Mouse (Mus musculus) midbrain, embryonic 15.5 days (tissue): Measurements from ENCODE around the gene Hoxb4. TPM values are rescaled to one million over a fixed set of nuclear protein-coding genes. Genes with fewer than 3 reads are reported as not detected.
A peak's percentile ranks its signal among the peaks of the same experiment; 100 is the strongest.

Source experiments
- ATAC-seq: fragments of 200-750 bp; cut with Nextera tagmentation; replicated peaks from 2 replicates; pipeline ENCODE4 v1.8.0; 2017; ENCODE audit warnings: moderate TSS enrichment
- H3K27ac ChIP-seq: fragments of 300-500 bp; sonication (generic); 2 replicates; pipeline ENCODE4 v1.5.1; 2015; ENCODE audit warnings: mild to moderate bottlenecking, inconsistent platforms
- H3K27me3 ChIP-seq: fragments of 300-500 bp; sonication (generic); replicated peaks from 2 replicates; pipeline ENCODE4 v1.6.1; 2015; ENCODE audit warnings: inconsistent platforms
- H3K36me3 ChIP-seq: fragments of 300-500 bp; sonication (generic); replicated peaks from 2 replicates; pipeline ENCODE4 v1.6.1; 2015; ENCODE audit warnings: inconsistent platforms
- H3K4me1 ChIP-seq: fragments of 300-500 bp; sonication (generic); 2 replicates; pipeline ENCODE4 v1.6.1; 2015; ENCODE audit warnings: inconsistent platforms
- H3K4me2 ChIP-seq: fragments of 300-500 bp; sonication (generic); 2 replicates; pipeline ENCODE4 v1.6.1; 2015; ENCODE audit warnings: inconsistent platforms, mild to moderate bottlenecking, moderate library complexity
- H3K4me3 ChIP-seq: fragments of 300-500 bp; sonication (generic); 2 replicates; pipeline ENCODE4 v1.5.1; 2015; ENCODE audit warnings: mild to moderate bottlenecking, inconsistent platforms
- H3K9ac ChIP-seq: fragments of 300-500 bp; sonication (generic); 2 replicates; pipeline ENCODE4 v1.6.1; 2015; ENCODE audit warnings: mild to moderate bottlenecking, inconsistent platforms
- H3K9me3 ChIP-seq: fragments of 300-500 bp; sonication (generic); 2 replicates; pipeline ENCODE4 v1.6.1; 2016; ENCODE audit warnings: inconsistent platforms
- WGBS: fragments of 180-500 bp; shearing (Covaris S2); methylation state at CpG from one replicate; pipeline ENCODE4 v1.1.7; 2015; ENCODE audit warnings: mixed read lengths; 5-methylcytosine and 5-hydroxymethylcytosine counted together
- polyA plus RNA-seq: library from polyadenylated mRNA; unstranded; fragments of >200 nt; fragmentation: Nextera tagmentation; extraction: Ambion mirVana; gene quantifications from 2 replicates; pipeline ENCODE4 v1.2.1, GENCODE M21; 2015

Hoxb4 gene
- polyA plus RNA-seq, 1 experiment from 2014 or later = not detected

DNA sequence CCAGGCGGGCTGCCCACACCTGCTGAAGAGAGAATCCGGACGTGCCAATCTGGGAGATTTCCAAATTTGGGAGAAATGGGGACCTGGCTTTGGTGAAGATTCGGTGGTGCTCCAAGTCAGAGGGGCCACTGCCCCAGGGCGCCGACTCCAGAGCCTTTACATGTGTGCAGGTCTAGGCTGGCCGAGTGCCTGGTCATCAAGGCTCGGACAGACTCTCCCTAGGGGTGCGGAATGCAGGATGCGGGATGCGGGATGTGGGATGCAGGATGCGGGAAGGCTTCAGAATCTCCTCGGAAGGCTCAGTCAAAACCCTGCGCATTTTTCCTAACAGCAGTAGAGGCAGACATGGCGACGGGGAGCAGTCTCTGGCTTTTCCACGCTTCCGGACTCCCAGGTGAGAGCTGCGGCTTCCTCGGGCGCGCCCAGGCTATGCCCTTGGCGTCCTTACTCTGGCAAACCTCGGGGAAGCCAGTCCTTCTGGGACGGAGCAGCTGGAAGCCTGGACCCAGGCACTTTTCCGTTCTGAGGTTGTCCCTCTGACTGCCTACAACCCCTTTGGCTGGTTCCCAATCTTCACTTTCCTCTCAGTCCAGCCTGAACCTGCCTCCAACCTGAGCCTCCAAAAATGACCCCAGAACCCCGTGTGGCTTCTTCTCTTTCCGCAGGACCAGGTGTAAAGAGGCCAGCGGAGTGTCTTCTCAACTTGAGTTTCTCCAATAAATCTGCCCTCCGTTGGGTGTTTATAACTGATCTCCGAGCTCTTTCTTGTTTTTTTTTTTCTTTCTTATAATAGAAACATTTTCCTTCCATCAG is 38.4 kb upstream of the Hoxb4 start:
- no peaks in the 10 kb centered on the region for H3K36me3 ChIP-seq
- no peaks in the 10 kb centered on the region for H3K9me3 ChIP-seq
- no peak for ATAC-seq
- H3K4me1 ChIP-seq = peaks cover 6% of the 10 kb centered on the region; the same call in 1 of the 2 replicates
- no peak overlapping the region for H3K27ac ChIP-seq
- peaks cover 96% of the 10 kb centered on the region for H3K27me3 ChIP-seq
- H3K4me2 ChIP-seq = no peak overlapping the region
- 2% methylated on average over 31 of the region's 31 CpGs for WGBS
- no peak overlapping the region for H3K9ac ChIP-seq
- H3K4me3 ChIP-seq = no peak overlapping the region

DNA sequence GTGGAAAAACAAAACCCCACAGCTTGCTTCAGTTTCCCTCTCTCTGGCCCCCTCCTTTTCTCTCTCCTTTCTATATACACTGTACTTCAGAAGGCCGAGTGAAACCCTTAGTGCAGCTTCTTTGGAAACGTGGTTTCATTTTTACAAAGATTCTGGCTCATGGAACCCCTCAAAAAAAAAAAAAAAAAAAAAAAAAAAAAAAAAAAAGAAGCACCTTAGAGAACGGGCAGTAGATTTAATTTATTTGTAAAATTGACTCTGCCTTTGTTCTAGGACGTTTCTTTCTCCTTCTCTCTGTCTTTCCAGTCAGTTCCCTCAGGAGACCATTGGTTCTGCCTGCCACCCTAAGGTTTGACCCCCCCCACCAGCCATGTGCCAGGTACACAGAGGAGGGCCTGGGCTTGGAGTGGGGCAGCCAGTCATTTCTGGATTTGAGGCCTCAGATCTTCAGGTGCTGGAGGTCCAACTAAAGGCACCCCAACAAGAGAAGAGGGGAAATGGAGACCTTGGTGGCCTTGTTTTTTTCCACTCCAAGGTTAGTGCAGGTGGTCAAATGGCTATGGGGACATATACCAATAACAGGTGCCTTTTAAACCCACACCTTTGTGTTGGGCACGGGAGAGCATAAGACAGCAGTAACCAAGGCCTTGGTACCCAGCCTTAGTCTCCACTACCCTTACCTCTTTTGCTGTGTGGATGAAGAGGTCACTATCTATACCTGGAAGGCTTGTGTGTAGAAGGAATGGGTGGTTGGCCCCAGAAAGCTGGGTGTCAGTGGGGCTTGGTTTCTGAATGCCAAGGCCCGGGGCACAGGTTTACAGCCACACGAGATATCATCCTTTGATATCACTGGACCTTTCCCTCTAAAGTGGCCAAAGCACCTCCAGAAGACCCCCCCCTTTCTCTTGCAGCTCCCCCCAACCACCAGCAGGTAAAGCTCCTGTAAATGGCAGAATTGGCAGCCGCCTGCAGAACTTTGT is 37.4 kb upstream of the Hoxb4 start:
- ATAC-seq = no peak
- no peak overlapping the region for H3K4me3 ChIP-seq
- H3K4me2 ChIP-seq = no peak overlapping the region

DNA sequence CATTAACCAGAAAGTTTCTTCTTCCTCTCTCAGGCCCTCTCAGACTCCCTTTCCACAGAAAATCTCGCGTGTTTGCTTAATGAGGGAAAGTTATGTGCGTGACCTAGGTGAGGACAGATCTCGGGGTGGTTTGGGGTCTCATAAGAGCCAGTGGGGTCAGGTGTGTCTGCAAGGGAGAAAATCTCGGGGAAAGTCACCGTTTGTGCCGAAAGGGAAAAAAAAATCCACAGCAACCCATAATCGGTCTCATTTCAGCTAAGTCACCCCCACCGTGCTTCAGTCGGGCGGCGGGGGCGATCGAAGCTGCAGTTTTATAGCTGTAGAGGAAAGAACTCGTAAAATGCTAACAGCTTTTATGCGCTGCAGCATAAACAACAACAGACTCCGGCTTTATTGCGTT is 36.7 kb upstream of the Hoxb4 start:
- no peak overlapping the region for H3K27ac ChIP-seq
- no peak overlapping the region for H3K4me3 ChIP-seq
- no peak overlapping the region for H3K9ac ChIP-seq
- peaks cover 94% of the 10 kb centered on the region for H3K27me3 ChIP-seq
- no peak for ATAC-seq
- no peak overlapping the region for H3K4me2 ChIP-seq
- H3K9me3 ChIP-seq = no peaks in the 10 kb centered on the region
- 5% methylated on average over 18 of the region's 18 CpGs for WGBS
- H3K4me1 ChIP-seq = peaks cover 6% of the 10 kb centered on the region; the same call in 1 of the 2 replicates
- H3K36me3 ChIP-seq = no peaks in the 10 kb centered on the region

More for the DNA sequence above, 37.4 kb upstream of the Hoxb4 start:
- H3K27me3 ChIP-seq = peaks cover 94% of the 10 kb centered on the region
- 7% methylated on average over 8 of the region's 8 CpGs for WGBS
- no peaks in the 10 kb centered on the region for H3K9me3 ChIP-seq
- H3K36me3 ChIP-seq = no peaks in the 10 kb centered on the region
- H3K4me1 ChIP-seq = peaks cover 6% of the 10 kb centered on the region; the same call in 1 of the 2 replicates
- H3K27ac ChIP-seq = no peak overlapping the region
- H3K9ac ChIP-seq = no peak overlapping the region

DNA sequence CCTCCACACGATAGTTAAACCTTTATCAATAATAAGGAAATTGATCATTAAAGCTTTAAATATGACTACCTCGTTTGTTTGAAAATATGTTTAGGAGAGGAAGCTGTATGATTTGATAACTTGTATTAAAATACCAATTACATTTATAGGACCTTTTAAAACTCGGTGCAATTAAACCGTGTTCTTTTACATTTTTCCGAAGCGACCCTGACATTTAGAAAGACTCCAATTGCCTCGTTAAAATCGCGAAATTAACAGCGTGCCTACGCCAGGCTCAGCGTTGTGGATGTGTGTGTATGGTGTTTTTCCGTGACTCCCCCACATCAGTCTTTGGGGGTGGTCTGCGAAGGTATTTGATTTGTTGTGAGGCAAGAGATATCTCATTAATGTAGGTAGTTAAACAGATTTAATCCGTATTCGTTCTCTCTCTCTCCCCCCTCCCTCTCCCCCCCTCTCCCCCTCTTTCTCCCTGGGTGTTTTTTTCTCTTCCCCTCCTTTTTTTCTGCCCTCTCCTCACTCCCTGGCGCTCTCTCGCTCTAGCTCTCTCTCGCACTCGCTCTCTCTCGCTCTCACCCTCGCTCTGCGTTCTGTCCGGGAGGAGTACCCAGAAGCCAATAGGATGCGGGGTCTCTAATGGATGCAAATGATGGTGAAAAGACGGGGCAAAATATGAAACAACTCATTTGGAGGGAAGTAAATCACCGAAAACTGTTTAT is 36.1 kb upstream of the Hoxb4 start, which contains the start of gene Hoxb8:
Gene Hoxb8 (plus strand): TSS at position 51 of the 716 bp plus-strand sequence.
- Histone ChIP-seq H3K4me3 (no peak within 1 kb of the TSS), H3K4me1 (peaks cover 6% of the 10 kb centered on the region; the same call in 1 of the 2 replicates), H3K4me2 (no peak within 1 kb of the TSS), H3K27me3 (peaks cover 94% of the 10 kb centered on the region), H3K9ac (no peak within 1 kb of the TSS), H3K27ac (no peak within 1 kb of the TSS), H3K36me3 (no peaks in the 10 kb centered on the region), H3K9me3 (no peaks in the 10 kb centered on the region)
- 2% methylated on average over 27 of the region's 27 CpGs for WGBS
- no peak for ATAC-seq

DNA sequence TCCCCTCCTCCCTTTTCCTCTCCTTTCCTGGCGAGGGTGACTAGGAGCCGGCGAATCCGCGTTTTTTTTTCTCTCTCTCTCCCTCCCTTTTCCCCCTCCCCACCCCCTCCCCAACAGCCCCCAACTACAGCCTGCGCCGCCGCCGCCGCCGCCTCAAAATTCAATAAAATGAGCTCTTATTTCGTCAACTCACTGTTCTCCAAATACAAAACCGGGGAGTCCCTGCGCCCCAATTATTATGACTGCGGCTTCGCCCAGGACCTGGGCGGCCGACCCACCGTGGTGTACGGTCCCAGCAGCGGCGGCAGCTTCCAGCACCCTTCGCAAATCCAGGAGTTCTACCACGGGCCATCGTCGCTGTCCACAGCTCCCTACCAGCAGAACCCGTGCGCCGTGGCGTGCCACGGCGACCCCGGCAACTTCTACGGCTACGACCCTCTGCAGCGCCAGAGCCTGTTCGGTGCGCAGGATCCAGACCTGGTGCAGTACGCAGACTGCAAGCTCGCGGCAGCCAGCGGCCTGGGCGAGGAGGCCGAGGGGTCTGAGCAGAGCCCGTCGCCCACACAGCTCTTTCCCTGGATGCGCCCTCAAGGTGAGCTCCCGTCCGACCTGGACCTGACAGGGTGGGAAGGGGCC is 35.2 kb upstream of the Hoxb4 start:
- no peak overlapping the region for H3K4me3 ChIP-seq
- under 1% methylated on average over 46 of the region's 49 CpGs for WGBS
- no peaks in the 10 kb centered on the region for H3K36me3 ChIP-seq
- H3K9ac ChIP-seq = no peak overlapping the region
- no peak overlapping the region for H3K4me2 ChIP-seq
- ATAC-seq = no peak
- peaks cover 6% of the 10 kb centered on the region; the same call in 1 of the 2 replicates for H3K4me1 ChIP-seq
- peaks cover 94% of the 10 kb centered on the region for H3K27me3 ChIP-seq
- no peaks in the 10 kb centered on the region for H3K9me3 ChIP-seq
- no peak overlapping the region for H3K27ac ChIP-seq

DNA sequence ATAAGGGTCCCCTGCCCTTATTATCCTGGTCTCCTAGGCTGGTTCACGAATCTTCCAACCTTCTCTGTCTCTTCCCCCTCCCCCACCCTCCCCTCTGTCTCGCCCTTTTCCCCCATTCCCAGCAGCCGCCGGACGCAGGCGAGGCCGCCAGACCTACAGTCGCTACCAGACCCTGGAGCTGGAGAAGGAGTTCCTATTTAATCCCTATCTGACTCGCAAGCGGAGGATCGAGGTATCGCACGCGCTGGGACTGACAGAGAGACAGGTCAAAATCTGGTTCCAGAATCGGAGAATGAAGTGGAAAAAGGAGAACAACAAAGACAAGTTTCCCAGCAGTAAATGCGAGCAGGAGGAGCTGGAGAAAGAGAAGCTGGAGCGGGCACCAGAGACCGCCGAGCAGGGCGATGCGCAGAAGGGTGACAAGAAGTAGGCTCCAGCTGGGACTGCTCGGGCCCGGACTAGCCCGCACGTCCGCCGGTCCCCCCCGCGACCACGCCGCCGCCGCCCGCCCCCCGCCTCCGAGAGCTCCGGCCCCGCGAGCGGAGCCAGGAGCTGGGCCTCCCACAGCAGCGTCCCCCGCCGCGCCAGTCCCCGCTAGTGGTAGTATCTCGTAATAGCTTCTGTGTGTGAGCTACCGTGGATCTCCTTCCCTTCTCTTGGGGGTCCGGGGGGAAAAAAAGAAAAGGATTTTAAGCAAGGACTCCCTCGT is 33.9 kb upstream of the Hoxb4 start:
- no peaks in the 10 kb centered on the region for H3K36me3 ChIP-seq
- no peaks in the 10 kb centered on the region for H3K9me3 ChIP-seq
- no peak for ATAC-seq
- 0 out of 2 replicates have a peak overlapping the region, but pooled peaks have one; percentile 14 for H3K4me3 ChIP-seq
- H3K27ac ChIP-seq = no peak overlapping the region
- H3K4me2 ChIP-seq = peak overlapping the region; percentile 42
- H3K4me1 ChIP-seq = peaks cover 6% of the 10 kb centered on the region; the same call in 1 of the 2 replicates
- WGBS = under 1% methylated on average over 49 of the region's 49 CpGs
- H3K27me3 ChIP-seq = peaks cover 93% of the 10 kb centered on the region
- no peak overlapping the region for H3K9ac ChIP-seq

DNA sequence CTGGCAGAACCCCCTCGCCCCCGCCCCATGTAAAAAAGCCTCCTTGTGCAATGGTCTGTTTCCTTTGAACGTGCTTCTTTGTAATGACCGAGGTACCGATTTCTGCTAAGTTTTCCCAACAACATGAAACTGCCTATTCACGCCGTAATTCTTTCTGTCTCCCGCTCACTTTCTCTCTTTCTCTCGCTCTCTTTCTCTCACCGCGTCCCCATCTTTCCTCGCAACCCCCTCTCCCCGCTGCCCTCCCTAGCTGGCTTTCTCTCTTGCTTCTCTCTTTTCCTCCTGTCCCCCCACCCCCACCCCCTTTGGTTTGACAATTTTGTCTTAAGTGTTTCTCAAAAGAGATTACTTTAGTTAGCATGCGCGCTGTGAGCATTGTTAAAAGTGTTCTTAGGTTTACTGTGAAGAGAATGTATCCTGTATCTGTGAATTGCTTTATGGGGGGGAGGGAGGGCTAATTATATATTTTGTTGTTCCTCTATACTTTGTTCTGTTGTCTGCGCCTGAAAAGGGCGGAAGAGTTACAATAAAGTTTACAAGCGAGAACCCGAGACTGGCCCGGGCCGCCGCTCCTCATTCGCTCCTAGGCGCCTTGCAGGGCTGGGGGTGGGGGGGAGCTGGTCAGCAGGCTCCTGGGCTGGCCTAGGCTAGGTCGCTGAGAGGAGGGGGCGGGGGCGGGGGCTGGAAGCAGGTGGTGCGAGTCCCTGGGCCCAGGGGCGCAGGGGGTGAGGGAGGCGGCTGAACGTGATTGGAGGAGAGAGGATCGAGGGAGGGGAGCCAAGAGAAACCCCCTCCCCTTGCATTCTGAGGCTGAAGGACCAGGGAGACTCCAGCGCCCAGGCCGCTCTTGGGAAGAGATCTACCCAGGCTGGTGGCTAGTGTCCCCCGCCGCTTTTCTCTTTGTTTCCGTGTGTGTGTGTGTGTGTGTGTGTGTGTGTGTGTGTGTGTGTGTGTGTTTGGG is 33.0 kb upstream of the Hoxb4 start:
- no peaks in the 10 kb centered on the region for H3K9me3 ChIP-seq
- no peaks in the 10 kb centered on the region for H3K36me3 ChIP-seq
- H3K9ac ChIP-seq = no peak overlapping the region
- H3K27me3 ChIP-seq = peaks cover 93% of the 10 kb centered on the region
- no peak overlapping the region for H3K4me3 ChIP-seq
- WGBS = under 1% methylated on average over 36 of the region's 37 CpGs
- H3K4me2 ChIP-seq = peak overlapping the region; percentile 42; the same call in 1 of the 2 replicates
- no peak for ATAC-seq
- no peak overlapping the region for H3K27ac ChIP-seq
- H3K4me1 ChIP-seq = peaks cover 6% of the 10 kb centered on the region; the same call in 1 of the 2 replicates

DNA sequence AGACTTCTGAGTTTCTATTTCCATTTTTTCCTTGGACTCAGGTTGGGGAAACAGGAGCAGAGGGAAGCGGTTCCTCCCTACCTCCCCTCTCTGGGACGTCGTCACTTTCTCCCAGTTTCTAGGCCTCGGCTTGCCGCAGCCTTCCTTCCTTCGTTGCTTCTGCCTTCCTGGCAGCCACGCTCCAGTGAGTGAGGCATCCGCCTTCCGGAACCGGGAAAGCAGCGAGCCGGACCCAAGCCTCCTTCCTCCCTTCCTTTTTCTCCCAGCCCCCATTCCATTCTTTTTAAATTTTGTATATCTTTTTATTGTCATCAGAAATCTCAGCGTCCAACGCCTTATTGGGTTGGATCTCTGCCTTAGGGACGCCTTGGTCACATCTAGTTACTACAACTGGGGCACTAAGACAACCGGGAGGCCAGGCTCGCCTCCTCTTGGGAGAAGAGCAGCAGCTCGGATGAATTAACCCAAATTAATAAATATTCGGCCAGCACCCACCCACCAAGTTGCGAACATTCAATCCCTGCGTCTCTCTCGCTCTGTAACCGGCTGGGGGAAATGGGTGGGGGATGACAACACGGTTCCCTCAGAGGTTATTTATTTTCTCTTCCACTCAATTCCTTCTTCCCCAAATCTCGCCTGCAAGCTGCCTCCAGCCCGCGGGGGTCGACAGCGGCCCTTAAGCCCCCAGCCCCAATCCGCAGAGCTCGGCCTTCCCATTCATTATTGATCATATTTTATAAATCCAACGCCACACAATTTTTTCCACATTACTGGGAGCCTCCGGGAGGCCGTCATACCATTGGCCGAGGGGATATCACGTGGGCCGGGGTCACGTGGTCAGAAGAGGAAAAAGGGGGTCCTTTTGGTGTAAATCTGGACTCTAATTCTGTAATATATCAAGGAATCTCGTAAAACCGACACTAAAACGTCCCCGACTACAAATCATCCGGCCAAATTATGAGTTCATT is 32.0 kb upstream of the Hoxb4 start, which contains the start of gene Hoxb7:
Gene Hoxb7 (plus strand): TSS at position 853 of the 968 bp plus-strand sequence.
- H3K4me2 ChIP-seq = no peak within 1 kb of the TSS
- H3K27me3 ChIP-seq = peaks cover 93% of the 10 kb centered on the region
- H3K27ac ChIP-seq = no peak within 1 kb of the TSS
- no peaks in the 10 kb centered on the region for H3K9me3 ChIP-seq
- H3K4me1 ChIP-seq = peaks cover 6% of the 10 kb centered on the region; the same call in 1 of the 2 replicates
- H3K4me3 ChIP-seq = no peak within 1 kb of the TSS
- ATAC-seq = no peak
- WGBS = 2% methylated on average over 43 of the region's 43 CpGs
- no peak within 1 kb of the TSS for H3K9ac ChIP-seq
- H3K36me3 ChIP-seq = no peaks in the 10 kb centered on the region

DNA sequence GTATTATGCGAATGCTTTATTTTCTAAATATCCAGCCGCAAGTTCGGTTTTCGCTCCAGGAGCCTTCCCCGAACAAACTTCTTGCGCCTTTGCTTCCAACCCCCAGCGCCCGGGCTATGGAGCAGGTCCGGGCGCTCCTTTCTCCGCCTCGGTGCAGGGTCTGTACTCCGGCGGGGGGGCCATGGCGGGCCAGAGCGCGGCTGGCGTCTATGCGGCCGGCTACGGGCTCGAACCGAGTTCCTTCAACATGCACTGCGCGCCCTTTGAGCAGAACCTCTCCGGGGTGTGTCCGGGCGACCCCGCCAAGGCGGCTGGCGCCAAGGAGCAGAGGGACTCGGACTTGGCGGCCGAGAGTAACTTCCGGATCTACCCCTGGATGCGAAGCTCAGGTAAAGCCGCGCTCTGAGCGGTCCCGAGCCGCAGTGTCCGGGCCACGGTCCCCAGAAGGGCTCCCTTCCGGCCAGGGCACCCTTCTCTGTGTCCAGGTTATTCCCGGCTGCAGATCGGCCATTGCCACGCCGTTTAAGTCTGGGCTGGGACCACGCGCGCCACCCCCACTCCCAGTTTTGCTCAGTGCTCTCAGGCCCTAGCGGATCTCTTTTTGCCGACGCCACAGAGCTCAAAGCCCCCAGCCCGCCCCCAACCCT is 31.2 kb upstream of the Hoxb4 start:
- Histone ChIP-seq H3K36me3 (no peaks in the 10 kb centered on the region), H3K4me1 (peaks cover 6% of the 10 kb centered on the region; the same call in 1 of the 2 replicates), H3K9ac (no peak overlapping the region), H3K27me3 (peaks cover 93% of the 10 kb centered on the region), H3K27ac (no peak overlapping the region), H3K4me2 (no peak overlapping the region), H3K4me3 (no peak overlapping the region), H3K9me3 (no peaks in the 10 kb centered on the region)
- under 1% methylated on average over 55 of the region's 55 CpGs for WGBS
- no peak for ATAC-seq
